Mouse (Mus musculus): ENCODE measurements around the gene Alkbh2. TPM values are rescaled to one million over a fixed set of nuclear protein-coding genes. Genes with fewer than 3 reads are reported as not detected.

The Alkbh2 gene
- polyA plus RNA-seq (2014; fragmentation: Nextera tagmentation; extraction: Ambion mirVana) = 13.1 and 13.4 TPM in 2 replicates

DNA sequence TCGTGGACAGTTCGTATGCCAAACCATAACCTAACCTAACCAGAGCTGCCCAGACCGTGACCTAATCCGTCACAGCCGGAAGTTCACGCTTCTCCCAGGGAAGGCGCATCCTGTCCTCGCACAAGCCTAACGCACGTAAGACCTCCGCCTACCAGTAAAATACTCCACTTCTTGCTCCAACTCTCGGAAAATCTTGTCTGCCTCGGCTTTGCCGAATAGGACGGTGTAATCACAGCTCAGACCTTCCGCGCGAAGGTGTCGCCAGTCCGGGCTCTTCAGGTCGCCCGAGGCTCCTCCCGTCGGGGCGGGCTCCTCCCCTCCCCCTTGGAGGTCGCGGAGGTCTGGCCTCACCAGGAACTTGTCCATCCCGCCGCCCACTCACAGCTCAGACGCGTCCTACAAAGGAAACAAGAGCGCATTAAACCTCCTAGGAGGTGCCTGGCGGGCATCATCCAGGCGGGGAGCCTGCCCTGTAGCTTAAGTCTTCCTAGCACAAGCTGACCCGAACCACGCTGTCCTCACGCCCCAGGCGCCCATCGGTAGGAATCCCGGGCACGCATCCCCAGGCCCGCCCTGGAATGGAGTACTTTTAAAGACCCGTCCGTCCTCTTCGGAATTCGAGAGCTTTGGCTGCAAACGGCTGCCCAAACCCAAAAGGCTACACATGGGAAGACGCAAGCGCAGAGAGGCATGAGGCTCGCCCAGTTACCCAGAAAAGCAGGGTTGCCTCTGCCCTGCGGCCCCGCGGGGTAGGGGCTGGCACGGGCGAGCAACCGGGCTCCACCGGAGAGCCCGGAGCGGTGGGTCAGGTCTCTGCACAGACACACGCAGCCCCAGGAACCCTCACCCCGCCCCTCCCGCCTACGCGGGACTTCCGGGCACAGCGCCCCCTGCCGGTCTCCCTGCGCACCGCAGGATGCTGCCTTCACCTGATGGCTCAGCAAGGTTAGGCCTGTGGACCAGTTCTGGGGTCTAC is at the start of gene Alkbh2:
Gene Alkbh2 (minus strand): TSS at position 845 of the 976 bp plus-strand sequence.
- H3K27me3 ChIP-seq (replicated peaks; ENCODE audit: control insufficient read depth, insufficient read depth, low read length) = no peaks in the 10 kb centered on the region
- no peaks in the 10 kb centered on the region for H3K9me3 ChIP-seq (ENCODE audit: control insufficient read depth, low read length)
- ATAC-seq (replicated peaks; ENCODE audit: low FRiP score) (peak; percentile 21), DNase-seq (ENCODE audit: low spot score) (peak; percentile 91)
- peak within 1 kb of the TSS; percentile 81 for H3K4me2 ChIP-seq
- peaks cover 8% of the 10 kb centered on the region for H3K36me3 ChIP-seq (ENCODE audit: control insufficient read depth, insufficient read depth, low read length)
- peak within 1 kb of the TSS; percentile 67 for H3K9ac ChIP-seq (ENCODE audit: low read depth, low read length)
- H3K27ac ChIP-seq (ENCODE audit: low read depth, low read length) = peak within 1 kb of the TSS; percentile 69
- peak within 1 kb of the TSS; percentile 60 for H3K4me3 ChIP-seq (ENCODE audit: low read depth, low read length)
- WGBS = under 1% methylated on average over 69 of the region's 69 CpGs
- H3K4me1 ChIP-seq (replicated peaks; ENCODE audit: control insufficient read depth, insufficient read depth, low read length) = peaks cover 19% of the 10 kb centered on the region

DNA sequence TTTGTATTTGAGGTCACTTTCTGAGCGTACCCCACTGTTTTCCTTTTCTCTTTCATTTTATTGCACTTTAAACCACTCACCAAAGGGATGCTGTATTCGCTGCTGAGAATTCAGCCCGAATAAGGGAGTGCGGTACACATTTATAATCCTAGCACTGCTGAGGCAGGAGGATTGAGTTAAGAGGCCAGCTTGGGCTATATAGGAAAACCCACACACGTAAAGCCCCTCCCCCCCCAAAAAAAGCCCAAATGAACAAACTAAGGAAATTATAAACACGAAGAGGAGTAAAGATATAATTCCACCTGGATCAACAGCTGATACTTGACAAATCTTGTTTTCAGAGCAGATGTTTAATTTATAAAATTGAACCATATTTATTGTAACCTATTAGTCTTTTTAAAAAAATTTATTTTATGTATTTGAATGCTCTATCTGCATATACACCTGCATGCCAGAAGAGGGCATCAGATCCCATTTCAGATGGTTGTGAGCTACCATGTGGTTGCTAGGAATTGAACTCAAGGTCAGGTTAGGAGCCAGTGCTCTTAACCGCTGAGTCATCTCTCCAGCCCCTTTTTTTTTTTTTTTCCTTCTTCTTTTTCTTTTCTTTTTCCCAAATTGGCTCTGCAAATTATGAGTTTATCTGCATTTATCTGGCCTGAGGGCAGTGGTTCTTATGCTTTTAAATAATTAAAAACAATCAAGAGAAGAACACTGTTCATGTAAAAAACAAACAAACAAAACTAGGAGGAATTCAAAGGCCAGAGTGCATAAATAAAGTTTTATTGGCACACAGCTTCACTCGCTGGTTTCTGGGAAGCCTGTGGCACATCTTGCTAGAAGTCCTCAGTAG is 48.8 kb upstream of the Alkbh2 start:
- no peak for DNase-seq (ENCODE audit: low spot score)
- Histone ChIP-seq H3K9me3 (ENCODE audit: control insufficient read depth, low read length) (no peaks in the 10 kb centered on the region), H3K27me3 (replicated peaks; ENCODE audit: control insufficient read depth, insufficient read depth, low read length) (no peaks in the 10 kb centered on the region), H3K36me3 (ENCODE audit: control insufficient read depth, insufficient read depth, low read length) (no peaks in the 10 kb centered on the region), H3K4me3 (ENCODE audit: low read depth, low read length) (peak overlapping the region; percentile 61), H3K4me1 (replicated peaks; ENCODE audit: control insufficient read depth, insufficient read depth, low read length) (peaks cover 11% of the 10 kb centered on the region), H3K9ac (ENCODE audit: low read depth, low read length) (peak overlapping the region; percentile 50; the same call in 1 of the 2 replicates), H3K27ac (ENCODE audit: low read depth, low read length) (no peak overlapping the region), H3K4me2 (peak overlapping the region; percentile 81)
- no peak for ATAC-seq (replicated peaks; ENCODE audit: low FRiP score)
- WGBS = 55% methylated on average over 8 of the region's 8 CpGs

- peak overlapping the region; percentile 50 for H3K9ac ChIP-seq (ENCODE audit: low read depth, low read length)
- peak overlapping the region; percentile 28; the same call in 1 of the 2 replicates for H3K27ac ChIP-seq (ENCODE audit: low read depth, low read length)
These were observed 47.7 kb upstream of the Alkbh2 start for GRCm38 (mm10) chr5:114175596-114176171.

GRCm38 (mm10) chr5:114174639-114175038 is 46.6 kb upstream of the Alkbh2 start:
- no peak overlapping the region for H3K27ac ChIP-seq (ENCODE audit: low read depth, low read length)

More at GRCm38 (mm10) chr5:114175596-114176171, 47.7 kb upstream of the Alkbh2 start:
- DNase-seq (ENCODE audit: low spot score) (peak; percentile 99), ATAC-seq (replicated peaks; ENCODE audit: low FRiP score) (peak; percentile 98)
- H3K4me3 ChIP-seq (ENCODE audit: low read depth, low read length) = peak overlapping the region; percentile 61
- under 1% methylated on average over 26 of the region's 26 CpGs for WGBS
- H3K36me3 ChIP-seq (ENCODE audit: control insufficient read depth, insufficient read depth, low read length) = no peaks in the 10 kb centered on the region
- no peaks in the 10 kb centered on the region for H3K9me3 ChIP-seq (ENCODE audit: control insufficient read depth, low read length)
- no peaks in the 10 kb centered on the region for H3K27me3 ChIP-seq (replicated peaks; ENCODE audit: control insufficient read depth, insufficient read depth, low read length)
- H3K4me1 ChIP-seq (replicated peaks; ENCODE audit: control insufficient read depth, insufficient read depth, low read length) = peaks cover 11% of the 10 kb centered on the region
- H3K4me2 ChIP-seq = peak overlapping the region; percentile 81

GRCm38 (mm10) chr5:114173877-114174581 is 46.0 kb upstream of the Alkbh2 start:
- H3K27ac ChIP-seq (ENCODE audit: low read depth, low read length) = no peak overlapping the region
- no peaks in the 10 kb centered on the region for H3K9me3 ChIP-seq (ENCODE audit: control insufficient read depth, low read length)
- no peak for ATAC-seq (replicated peaks; ENCODE audit: low FRiP score)
- H3K4me1 ChIP-seq (replicated peaks; ENCODE audit: control insufficient read depth, insufficient read depth, low read length) = peaks cover 11% of the 10 kb centered on the region
- WGBS = 22% methylated on average over 16 of the region's 16 CpGs
- peak overlapping the region; percentile 20; the same call in 1 of the 2 replicates for H3K4me3 ChIP-seq (ENCODE audit: low read depth, low read length)
- no peaks in the 10 kb centered on the region for H3K27me3 ChIP-seq (replicated peaks; ENCODE audit: control insufficient read depth, insufficient read depth, low read length)
- H3K9ac ChIP-seq (ENCODE audit: low read depth, low read length) = no peak overlapping the region
- H3K36me3 ChIP-seq (ENCODE audit: control insufficient read depth, insufficient read depth, low read length) = no peaks in the 10 kb centered on the region
- no peak for DNase-seq (ENCODE audit: low spot score)
- peak overlapping the region; percentile 81 for H3K4me2 ChIP-seq

More at GRCm38 (mm10) chr5:114174639-114175038, 46.6 kb upstream of the Alkbh2 start:
- H3K9ac ChIP-seq (ENCODE audit: low read depth, low read length) = 0 out of 2 replicates have a peak overlapping the region, but pooled peaks have one; percentile 8
- peak; percentile 64 for DNase-seq (ENCODE audit: low spot score)
- ATAC-seq (replicated peaks; ENCODE audit: low FRiP score) = no peak
- WGBS = 11% methylated on average over 16 of the region's 16 CpGs
- H3K27me3 ChIP-seq (replicated peaks; ENCODE audit: control insufficient read depth, insufficient read depth, low read length) = no peaks in the 10 kb centered on the region
- no peaks in the 10 kb centered on the region for H3K36me3 ChIP-seq (ENCODE audit: control insufficient read depth, insufficient read depth, low read length)
- peaks cover 11% of the 10 kb centered on the region for H3K4me1 ChIP-seq (replicated peaks; ENCODE audit: control insufficient read depth, insufficient read depth, low read length)
- peak overlapping the region; percentile 81 for H3K4me2 ChIP-seq
- H3K9me3 ChIP-seq (ENCODE audit: control insufficient read depth, low read length) = no peaks in the 10 kb centered on the region
- peak overlapping the region; percentile 20; the same call in 1 of the 2 replicates for H3K4me3 ChIP-seq (ENCODE audit: low read depth, low read length)

DNA sequence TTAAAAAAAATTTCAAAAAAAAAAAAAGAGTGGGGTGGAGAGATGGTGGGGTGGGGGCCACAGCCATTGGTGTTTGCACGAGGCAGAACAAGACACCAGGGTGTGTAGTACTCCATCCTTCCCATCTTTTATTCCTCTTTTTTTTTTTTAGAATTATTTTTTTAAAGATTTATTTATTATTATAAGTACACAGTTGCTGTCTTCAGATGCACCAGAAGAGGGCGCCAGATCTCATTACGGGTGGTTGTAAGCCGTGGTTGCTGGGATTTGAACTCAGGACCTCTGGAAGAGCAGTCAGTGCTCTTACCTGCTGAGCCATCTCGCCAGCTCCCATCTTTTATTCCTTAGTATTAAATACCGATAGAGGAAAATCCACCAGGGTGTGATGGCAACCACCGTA is 45.4 kb upstream of the Alkbh2 start:
- Histone ChIP-seq H3K27ac (ENCODE audit: low read depth, low read length) (no peak overlapping the region), H3K36me3 (ENCODE audit: control insufficient read depth, insufficient read depth, low read length) (no peaks in the 10 kb centered on the region), H3K27me3 (replicated peaks; ENCODE audit: control insufficient read depth, insufficient read depth, low read length) (no peaks in the 10 kb centered on the region), H3K4me1 (replicated peaks; ENCODE audit: control insufficient read depth, insufficient read depth, low read length) (peaks cover 11% of the 10 kb centered on the region), H3K9me3 (ENCODE audit: control insufficient read depth, low read length) (no peaks in the 10 kb centered on the region), H3K4me2 (no peak overlapping the region), H3K4me3 (ENCODE audit: low read depth, low read length) (no peak overlapping the region), H3K9ac (ENCODE audit: low read depth, low read length) (no peak overlapping the region)
- 57% methylated on average over 7 of the region's 7 CpGs for WGBS
- ATAC-seq (replicated peaks; ENCODE audit: low FRiP score) (no peak), DNase-seq (ENCODE audit: low spot score) (no peak)

DNA sequence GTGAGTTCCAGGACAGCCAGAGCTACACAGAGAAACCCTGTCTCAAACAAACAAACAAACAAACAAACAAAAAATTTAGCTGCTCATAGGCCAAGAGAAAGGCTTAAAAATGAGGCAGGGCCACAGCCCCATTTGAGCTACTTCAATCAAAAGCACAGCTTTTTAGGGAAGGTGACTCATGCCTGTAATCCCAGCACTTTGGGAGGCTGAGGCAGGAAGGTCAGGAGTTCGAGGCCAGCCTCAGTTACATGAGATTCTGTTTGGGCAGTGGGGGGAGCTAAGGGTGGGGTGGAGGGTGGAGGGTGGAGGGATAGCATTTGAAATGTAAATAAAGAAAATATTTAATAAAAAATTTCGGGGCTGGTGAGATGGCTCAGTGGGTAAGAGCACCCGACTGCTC is 44.9 kb upstream of the Alkbh2 start:
- Histone ChIP-seq H3K27me3 (replicated peaks; ENCODE audit: control insufficient read depth, insufficient read depth, low read length) (no peaks in the 10 kb centered on the region), H3K4me2 (no peak overlapping the region), H3K36me3 (ENCODE audit: control insufficient read depth, insufficient read depth, low read length) (no peaks in the 10 kb centered on the region), H3K27ac (ENCODE audit: low read depth, low read length) (no peak overlapping the region), H3K9ac (ENCODE audit: low read depth, low read length) (no peak overlapping the region), H3K4me1 (replicated peaks; ENCODE audit: control insufficient read depth, insufficient read depth, low read length) (peaks cover 11% of the 10 kb centered on the region), H3K4me3 (ENCODE audit: low read depth, low read length) (no peak overlapping the region), H3K9me3 (ENCODE audit: control insufficient read depth, low read length) (no peaks in the 10 kb centered on the region)
- WGBS = 87% methylated on average over 3 of the region's 3 CpGs
- ATAC-seq (replicated peaks; ENCODE audit: low FRiP score) (no peak), DNase-seq (ENCODE audit: low spot score) (no peak)
